Mouse (Mus musculus) bone marrow macrophage, adult 2 months (primary cell): Measurements from ENCODE around the gene Axin1.

Experiments
- CTCF ChIP-seq: IDR thresholded peaks from 2 replicates; pipeline ENCODE4 v1.5.1; 2012; ENCODE audit warnings: low read depth, mild to moderate bottlenecking, low read length, moderate library complexity
- POLR2A ChIP-seq: IDR thresholded peaks from 2 replicates; pipeline ENCODE4 v1.6.1; 2012; ENCODE audit warnings: mild to moderate bottlenecking, low read depth, low read length, borderline replicate concordance

DNA sequence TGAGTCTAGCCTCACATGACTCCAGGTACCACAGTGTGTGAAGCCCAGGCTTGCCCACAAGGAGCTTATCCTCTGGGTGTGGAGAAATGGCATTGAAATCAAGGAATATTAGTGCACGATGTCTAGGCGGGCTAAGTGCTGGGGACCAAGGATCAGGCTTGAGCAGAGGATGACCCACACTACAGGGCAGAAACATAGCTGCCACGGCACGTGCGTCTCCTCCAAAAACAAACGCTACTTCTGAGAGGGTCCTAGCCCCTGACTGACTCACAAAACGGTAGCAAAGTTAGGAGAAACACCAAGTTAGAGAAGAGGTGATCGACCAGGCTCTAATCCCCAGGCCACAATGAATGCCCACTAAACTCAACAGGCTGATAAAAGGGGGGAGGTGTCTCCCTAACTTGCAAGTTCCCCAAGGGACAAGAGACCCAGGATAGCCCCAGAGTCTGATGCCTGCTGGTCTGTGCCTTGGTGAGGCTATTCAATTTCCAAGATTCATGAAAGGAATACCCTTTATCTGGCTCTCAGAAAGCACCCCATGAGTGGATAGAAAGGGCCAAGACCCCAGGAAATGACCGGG lies 43.9 kb upstream of the Axin1 start:
- TF ChIP-seq POLR2A (no peak), CTCF (no peak)
